Mouse (Mus musculus): ENCODE results near the gene Stpg3.

- no peak for TF ChIP-seq CTCF (IDR thresholded peaks at IDR 0.05; ENCODE audit: low read depth, low read length)
- no peak for TF ChIP-seq POLR2A (IDR thresholded peaks at IDR 0.05; ENCODE audit: insufficient read depth, low read length)
- no peak for TF ChIP-seq EP300 (IDR thresholded peaks at IDR 0.05; ENCODE audit: insufficient read depth, low read depth, low read length)
Observed at GRCm38 (mm10) chr2:25241438-25241775, 27.0 kb upstream of the Stpg3 start.

Measured in ES-Bruce4 (cell line).